Mouse (Mus musculus) midbrain, embryonic 13.5 days (tissue): ENCODE measurements around the gene Asgr1. TPM values are rescaled to one million over a fixed set of nuclear protein-coding genes. Genes with fewer than 3 reads are reported as not detected.

Experiments used
- ATAC-seq: fragments of 200-750 bp; cut with Nextera tagmentation; 2 replicates; pipeline ENCODE4 v1.8.0; 2017; ENCODE audit warnings: mild to moderate bottlenecking, moderate TSS enrichment, moderate library complexity
- H3K27ac ChIP-seq: fragments of 300-500 bp; sonication (generic); 2 replicates; pipeline ENCODE4 v1.5.1; 2015; ENCODE audit warnings: inconsistent platforms, mild to moderate bottlenecking, moderate library complexity
- H3K27me3 ChIP-seq: fragments of 300-500 bp; sonication (generic); 2 replicates; pipeline ENCODE4 v1.6.1; 2015; ENCODE audit warnings: mild to moderate bottlenecking, inconsistent platforms
- H3K36me3 ChIP-seq: fragments of 300-500 bp; sonication (generic); 2 replicates; pipeline ENCODE4 v1.6.1; 2015; ENCODE audit warnings: mild to moderate bottlenecking, inconsistent platforms
- H3K4me1 ChIP-seq: fragments of 300-500 bp; sonication (generic); replicated peaks from 2 replicates; pipeline ENCODE4 v1.6.1; 2015; ENCODE audit warnings: inconsistent platforms
- H3K4me2 ChIP-seq: fragments of 300-500 bp; sonication (generic); replicated peaks from 2 replicates; pipeline ENCODE4 v1.6.1; 2015; ENCODE audit warnings: moderate library complexity, mild to moderate bottlenecking, inconsistent platforms
- H3K4me3 ChIP-seq: fragments of 300-500 bp; sonication (generic); replicated peaks from 2 replicates; pipeline ENCODE4 v1.5.1; 2015; ENCODE audit warnings: mild to moderate bottlenecking, inconsistent platforms
- H3K9ac ChIP-seq: fragments of 300-500 bp; sonication (generic); replicated peaks from 2 replicates; pipeline ENCODE4 v1.6.1; 2015; ENCODE audit warnings: mild to moderate bottlenecking, inconsistent platforms
- H3K9me3 ChIP-seq: fragments of 300-500 bp; sonication (generic); 2 replicates; pipeline ENCODE4 v1.6.1; 2016; ENCODE audit warnings: mild to moderate bottlenecking, inconsistent platforms
- WGBS: fragments of 180-500 bp; shearing (Covaris S2); methylation state at CpG from one replicate; pipeline ENCODE4 v1.1.7; 2015; 5-methylcytosine and 5-hydroxymethylcytosine counted together
- polyA plus RNA-seq: library from polyadenylated mRNA; unstranded; fragments of >200 nt; fragmentation: Nextera tagmentation; extraction: Ambion mirVana; gene quantifications from 2 replicates; pipeline ENCODE4 v1.2.1, GENCODE M21; 2015

The Asgr1 gene
- polyA plus RNA-seq, 1 experiment from 2014 or later = 0.97 TPM

DNA sequence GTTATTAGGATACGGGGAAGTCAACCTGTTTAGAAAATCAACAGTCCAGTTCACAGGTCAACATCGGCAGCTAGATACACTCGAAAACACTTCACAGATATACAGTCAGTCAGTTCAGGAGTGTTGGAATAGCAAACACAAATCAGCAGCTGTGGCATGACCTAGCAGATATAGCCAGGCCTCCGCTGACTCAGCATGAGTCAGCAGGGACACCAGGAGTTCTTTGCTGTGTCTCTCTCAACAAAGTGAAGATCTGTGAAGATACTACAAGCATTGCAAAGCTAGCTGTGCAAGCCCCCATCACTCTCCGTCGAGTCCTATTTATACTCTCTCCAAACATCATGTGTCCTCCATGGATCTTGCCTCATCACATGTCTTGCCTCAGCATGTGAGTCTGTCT, 21.7 kb downstream of the Asgr1 start:
- no peaks in the 10 kb centered on the region for H3K4me1 ChIP-seq
- no peaks in the 10 kb centered on the region for H3K27me3 ChIP-seq
- 89% methylated on average over 6 of the region's 6 CpGs for whole genome bisulfite sequencing
- no peak overlapping the region for H3K4me3 ChIP-seq
- H3K9ac ChIP-seq = no peak overlapping the region
- H3K36me3 ChIP-seq = no peaks in the 10 kb centered on the region
- H3K27ac ChIP-seq = no peak overlapping the region
- ATAC-seq = no peak
- no peak overlapping the region for H3K4me2 ChIP-seq
- no peaks in the 10 kb centered on the region for H3K9me3 ChIP-seq

DNA sequence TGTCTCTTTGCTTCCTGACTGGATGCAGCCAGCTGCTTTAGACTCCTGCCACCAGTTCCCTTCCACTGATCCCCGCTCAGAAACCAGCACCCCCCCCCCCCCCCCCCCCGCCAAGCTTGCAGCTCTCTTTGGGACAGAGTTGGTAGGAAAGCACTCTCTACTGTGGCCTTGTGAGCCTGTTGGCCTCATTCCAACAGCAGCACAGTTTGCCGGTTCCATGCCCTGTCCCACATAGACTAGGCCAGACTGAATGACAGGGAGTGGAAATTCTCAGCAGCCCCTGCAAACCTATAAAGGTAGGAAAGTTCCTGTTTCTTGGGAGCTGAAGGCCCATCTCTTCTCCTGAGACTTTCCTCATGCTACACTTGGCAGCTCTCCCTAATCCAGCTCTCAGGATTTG, 23.6 kb downstream of the Asgr1 start:
- no peak overlapping the region for H3K27ac ChIP-seq
- H3K27me3 ChIP-seq = no peaks in the 10 kb centered on the region
- no peak for ATAC-seq
- H3K9ac ChIP-seq = no peak overlapping the region
- no peaks in the 10 kb centered on the region for H3K36me3 ChIP-seq
- H3K4me3 ChIP-seq = no peak overlapping the region
- H3K4me2 ChIP-seq = no peak overlapping the region
- no peaks in the 10 kb centered on the region for H3K4me1 ChIP-seq
- H3K9me3 ChIP-seq = no peaks in the 10 kb centered on the region
- 76% methylated on average over 3 of the region's 3 CpGs for WGBS

DNA sequence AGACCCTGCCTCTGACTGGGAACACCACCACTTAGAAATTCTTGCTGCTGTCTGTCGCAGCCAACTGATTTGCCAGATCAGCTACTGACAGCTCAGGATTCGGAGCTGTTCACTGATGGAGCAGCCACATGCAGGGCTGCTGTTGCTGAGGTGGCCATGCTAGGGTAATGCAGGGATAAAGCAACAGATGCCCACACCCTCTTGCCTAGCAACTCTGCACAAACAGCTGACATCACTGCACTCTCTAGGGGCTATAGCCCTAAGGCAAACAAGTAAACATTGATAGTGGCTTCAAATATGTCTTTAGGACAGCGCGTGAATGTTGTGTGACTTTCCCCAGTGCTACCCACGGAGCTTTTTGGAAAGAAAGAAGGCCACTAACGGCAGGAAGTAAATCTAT, 25.3 kb downstream of the Asgr1 start:
- H3K27ac ChIP-seq = no peak overlapping the region
- WGBS = 75% methylated on average over 6 of the region's 6 CpGs

DNA sequence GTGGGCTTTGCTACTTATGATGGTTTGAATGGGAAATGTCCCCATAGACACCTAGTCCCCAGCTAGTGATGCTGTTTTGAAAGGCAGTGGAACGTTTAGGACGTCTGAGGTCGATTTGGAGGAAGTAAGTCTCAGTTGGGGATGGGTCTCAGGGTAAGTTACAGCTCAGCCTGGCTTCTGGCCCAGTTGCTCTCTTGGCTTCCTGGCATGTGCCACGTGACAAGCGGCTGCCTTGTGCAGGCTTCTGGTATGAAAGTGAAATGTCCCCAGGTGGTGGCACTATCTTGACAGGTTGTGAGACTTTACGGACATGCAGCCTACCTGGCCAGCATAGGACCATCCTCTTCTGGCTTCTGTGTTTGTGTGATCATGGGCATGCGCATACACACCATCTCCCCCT, 26.0 kb downstream of the Asgr1 start:
- ATAC-seq = no peak
- Histone ChIP-seq H3K27me3 (no peaks in the 10 kb centered on the region), H3K9me3 (no peaks in the 10 kb centered on the region), H3K4me2 (no peak overlapping the region), H3K27ac (no peak overlapping the region), H3K36me3 (no peaks in the 10 kb centered on the region), H3K9ac (no peak overlapping the region), H3K4me3 (no peak overlapping the region), H3K4me1 (no peaks in the 10 kb centered on the region)
- 89% methylated on average over 7 of the region's 7 CpGs for WGBS

More for the DNA sequence above, 25.3 kb downstream of the Asgr1 start:
- Histone ChIP-seq H3K27me3 (no peaks in the 10 kb centered on the region), H3K9ac (no peak overlapping the region), H3K4me1 (no peaks in the 10 kb centered on the region), H3K36me3 (no peaks in the 10 kb centered on the region), H3K4me3 (no peak overlapping the region), H3K9me3 (no peaks in the 10 kb centered on the region), H3K4me2 (no peak overlapping the region)
- no peak for ATAC-seq

DNA sequence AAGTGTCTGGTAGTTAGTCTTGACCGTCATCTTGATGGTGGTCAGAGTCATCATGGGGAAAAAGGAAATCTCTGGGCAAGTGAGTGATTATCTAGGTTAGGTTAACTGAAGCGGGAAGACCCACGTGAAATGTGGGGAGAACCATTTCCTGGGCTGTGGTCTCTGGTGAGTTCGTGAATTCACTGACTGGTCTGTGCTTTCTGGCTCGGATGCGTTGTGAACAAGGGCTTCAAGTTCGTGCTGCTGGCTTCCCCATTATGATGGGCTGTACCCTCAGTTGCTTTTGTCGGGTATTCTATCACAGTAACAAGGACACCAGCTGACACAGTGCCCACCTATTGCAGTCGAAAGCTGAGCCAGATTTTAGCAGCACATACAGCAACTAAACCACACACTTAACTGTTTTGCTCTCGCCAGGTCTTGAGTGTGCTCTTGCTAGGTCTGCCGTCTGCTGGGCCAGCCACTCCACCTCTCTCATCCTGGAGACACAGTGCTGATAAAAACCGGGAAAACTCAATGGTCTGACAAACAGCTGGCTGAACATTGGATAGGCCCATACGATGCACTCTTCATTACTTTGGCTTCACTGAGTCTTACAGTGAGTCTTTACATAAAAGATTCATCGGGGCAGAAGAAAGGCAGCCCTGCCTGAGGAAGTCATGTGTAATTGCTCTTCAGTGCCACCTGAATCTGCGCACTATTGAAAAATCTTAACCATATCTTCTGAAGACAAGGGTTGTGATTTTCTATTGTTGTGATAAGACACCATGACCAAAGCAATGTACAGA, 27.1 kb downstream of the Asgr1 start:
- H3K4me1 ChIP-seq = no peaks in the 10 kb centered on the region
- no peaks in the 10 kb centered on the region for H3K9me3 ChIP-seq
- H3K27ac ChIP-seq = no peak overlapping the region
- no peaks in the 10 kb centered on the region for H3K36me3 ChIP-seq
- 81% methylated on average over 15 of the region's 15 CpGs for WGBS
- ATAC-seq = no peak
- no peak overlapping the region for H3K4me3 ChIP-seq
- H3K9ac ChIP-seq = no peak overlapping the region
- no peak overlapping the region for H3K4me2 ChIP-seq
- H3K27me3 ChIP-seq = no peaks in the 10 kb centered on the region

DNA sequence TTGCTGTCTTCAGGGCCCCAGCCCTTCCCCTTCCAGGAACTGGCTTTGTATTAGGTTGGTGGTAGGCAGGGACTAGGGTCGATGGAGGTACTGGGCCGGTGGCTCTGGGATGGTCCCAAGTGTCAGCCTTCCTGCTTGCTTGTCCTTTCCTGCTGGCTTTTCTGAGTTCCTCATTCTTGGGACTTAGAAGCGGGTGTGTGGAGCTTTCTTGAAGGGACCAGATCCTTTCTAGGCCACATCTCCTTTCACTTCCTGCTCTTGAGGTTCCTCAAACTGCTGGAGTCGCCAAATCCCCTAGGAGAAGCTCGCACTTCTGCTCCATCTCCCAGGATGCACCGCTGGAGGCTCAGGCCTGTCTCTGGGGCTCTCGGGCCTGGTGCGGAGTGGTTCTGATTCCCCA, 30.7 kb downstream of the Asgr1 start:
- no peaks in the 10 kb centered on the region for H3K27me3 ChIP-seq
- no peak overlapping the region for H3K27ac ChIP-seq
- H3K9ac ChIP-seq = no peak overlapping the region
- 84% methylated on average over 8 of the region's 8 CpGs for WGBS
- ATAC-seq = no peak
- H3K4me3 ChIP-seq = no peak overlapping the region
- no peak overlapping the region for H3K4me2 ChIP-seq
- no peaks in the 10 kb centered on the region for H3K4me1 ChIP-seq
- H3K9me3 ChIP-seq = no peaks in the 10 kb centered on the region
- no peaks in the 10 kb centered on the region for H3K36me3 ChIP-seq

DNA sequence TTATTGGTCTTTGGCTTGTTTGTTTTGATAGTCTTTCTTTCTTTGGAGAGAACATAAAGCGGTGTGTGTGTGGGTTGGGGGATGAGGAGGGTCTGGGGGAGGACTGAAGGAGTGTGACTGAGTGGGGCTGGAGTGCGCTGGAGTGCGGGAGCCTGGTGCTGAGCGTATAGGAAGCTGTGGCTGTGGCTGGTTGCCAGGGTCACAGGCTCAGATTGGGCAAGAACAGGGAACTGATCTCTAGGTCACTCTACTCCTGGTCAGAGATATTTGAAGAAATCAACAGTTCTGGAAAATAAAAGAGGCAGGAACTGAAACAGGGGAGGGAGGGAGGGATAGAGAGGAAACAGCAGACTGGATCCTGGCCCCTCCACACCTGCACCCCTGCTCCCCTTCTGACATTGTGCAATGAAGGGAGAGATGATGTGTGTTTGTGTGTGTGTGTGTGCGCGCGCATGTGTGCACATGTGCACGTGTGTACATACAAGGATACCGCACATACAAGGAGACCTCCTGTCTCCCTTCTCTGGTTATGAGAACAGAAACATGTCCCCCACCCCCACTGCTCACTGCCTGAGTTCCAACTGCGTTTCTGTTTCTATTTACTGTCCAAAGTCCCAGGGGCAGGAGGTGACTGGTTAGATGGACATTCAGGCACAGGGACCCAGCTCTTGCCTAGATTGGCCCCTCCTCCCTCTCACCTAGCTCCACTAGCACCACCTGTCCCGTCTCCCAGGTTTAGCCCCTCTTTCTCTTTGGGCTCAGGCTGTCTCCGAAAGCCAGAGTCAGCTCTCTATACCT, 38.3 kb downstream of the Asgr1 start, which contains the start of gene Asgr2:
Gene Asgr2, plus strand, starts transcription at position 659 of the 798 bp plus-strand sequence.
- ATAC-seq = no peak

DNA sequence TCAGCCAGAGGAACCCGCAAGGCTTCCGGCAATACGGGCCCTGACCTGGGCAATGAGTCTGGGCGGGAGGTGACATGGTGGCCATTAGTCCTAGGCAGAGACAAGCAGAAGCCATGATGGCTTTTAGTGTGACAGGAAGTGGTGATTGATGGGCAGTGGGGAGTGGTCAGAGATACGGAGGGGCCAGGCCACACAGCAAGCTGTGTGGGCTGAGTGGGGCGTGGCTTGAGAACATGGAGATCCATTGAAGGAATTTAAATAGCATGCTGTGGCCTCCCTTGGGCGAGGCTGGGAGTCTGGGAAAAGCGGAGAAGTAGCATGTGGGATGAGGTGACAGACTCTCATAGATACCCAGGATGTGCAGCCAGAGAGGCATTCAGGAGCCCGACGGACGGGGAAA, 43.5 kb downstream of the Asgr1 start:
- H3K27me3 ChIP-seq = no peaks in the 10 kb centered on the region
- H3K36me3 ChIP-seq = no peaks in the 10 kb centered on the region
- H3K27ac ChIP-seq = no peak overlapping the region
- H3K4me1 ChIP-seq = no peaks in the 10 kb centered on the region
- H3K4me3 ChIP-seq = no peak overlapping the region
- H3K9ac ChIP-seq = no peak overlapping the region
- no peak for ATAC-seq
- no peak overlapping the region for H3K4me2 ChIP-seq
- 85% methylated on average over 11 of the region's 11 CpGs for WGBS
- H3K9me3 ChIP-seq = no peaks in the 10 kb centered on the region

More for the DNA sequence above, 38.3 kb downstream of the Asgr1 start, which contains the start of gene Asgr2:
- Histone ChIP-seq H3K27me3 (no peaks in the 10 kb centered on the region), H3K27ac (no peak within 1 kb of the TSS), H3K9ac (no peak within 1 kb of the TSS), H3K4me3 (no peak within 1 kb of the TSS), H3K4me2 (no peak within 1 kb of the TSS), H3K9me3 (no peaks in the 10 kb centered on the region), H3K4me1 (no peaks in the 10 kb centered on the region), H3K36me3 (no peaks in the 10 kb centered on the region)
- 83% methylated on average over 12 of the region's 12 CpGs for WGBS

DNA sequence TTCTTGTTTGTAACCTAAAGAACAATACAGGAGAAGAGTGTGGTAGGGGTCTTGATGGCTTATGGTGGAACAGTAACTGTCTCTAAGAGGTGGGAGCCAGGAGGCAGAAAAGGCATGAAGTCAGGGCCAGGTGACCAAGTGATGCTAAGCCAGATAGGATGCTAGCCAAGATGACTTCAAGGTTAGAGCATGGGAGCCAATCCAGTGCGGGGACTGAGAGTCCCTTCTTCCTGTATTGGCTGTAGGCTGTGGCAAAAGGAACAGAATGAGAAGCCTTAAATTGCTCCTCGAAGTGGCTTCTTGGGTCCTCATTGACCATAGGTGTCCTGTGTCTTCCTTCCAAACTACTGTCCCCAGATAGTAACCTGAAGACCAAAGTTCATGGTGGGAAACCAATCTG, 45.2 kb downstream of the Asgr1 start:
- H3K27ac ChIP-seq = no peak overlapping the region
- H3K4me1 ChIP-seq = no peaks in the 10 kb centered on the region
- 74% methylated on average over 2 of the region's 2 CpGs for WGBS
- H3K4me3 ChIP-seq = no peak overlapping the region
- no peak overlapping the region for H3K4me2 ChIP-seq
- no peaks in the 10 kb centered on the region for H3K36me3 ChIP-seq
- no peaks in the 10 kb centered on the region for H3K27me3 ChIP-seq
- H3K9ac ChIP-seq = no peak overlapping the region
- H3K9me3 ChIP-seq = no peaks in the 10 kb centered on the region
- no peak for ATAC-seq

DNA sequence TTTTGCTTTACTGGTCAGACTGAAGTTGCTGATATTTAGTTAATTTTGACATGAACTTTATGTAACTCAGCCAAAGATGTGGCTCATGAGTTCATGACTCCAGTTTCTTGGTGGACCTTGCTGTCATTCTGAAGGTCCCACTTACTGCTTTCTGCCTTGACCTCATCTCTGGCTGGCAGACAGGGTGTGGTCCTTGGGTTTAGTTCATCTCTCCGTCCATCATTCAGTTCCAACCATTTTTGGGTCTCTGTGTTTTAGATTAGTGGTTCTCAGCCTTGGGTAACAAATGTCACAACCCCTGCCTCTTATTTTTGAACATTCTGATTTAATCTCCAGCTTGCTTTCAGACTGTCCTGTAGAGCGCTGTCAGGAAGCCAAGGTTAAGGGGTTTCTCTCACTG, 45.9 kb downstream of the Asgr1 start:
- Histone ChIP-seq H3K4me2 (no peak overlapping the region), H3K27ac (no peak overlapping the region), H3K9ac (no peak overlapping the region), H3K36me3 (no peaks in the 10 kb centered on the region), H3K4me1 (no peaks in the 10 kb centered on the region), H3K9me3 (no peaks in the 10 kb centered on the region), H3K4me3 (no peak overlapping the region), H3K27me3 (no peaks in the 10 kb centered on the region)
- 86% methylated on average over 2 of the region's 2 CpGs for WGBS
- no peak for ATAC-seq

DNA sequence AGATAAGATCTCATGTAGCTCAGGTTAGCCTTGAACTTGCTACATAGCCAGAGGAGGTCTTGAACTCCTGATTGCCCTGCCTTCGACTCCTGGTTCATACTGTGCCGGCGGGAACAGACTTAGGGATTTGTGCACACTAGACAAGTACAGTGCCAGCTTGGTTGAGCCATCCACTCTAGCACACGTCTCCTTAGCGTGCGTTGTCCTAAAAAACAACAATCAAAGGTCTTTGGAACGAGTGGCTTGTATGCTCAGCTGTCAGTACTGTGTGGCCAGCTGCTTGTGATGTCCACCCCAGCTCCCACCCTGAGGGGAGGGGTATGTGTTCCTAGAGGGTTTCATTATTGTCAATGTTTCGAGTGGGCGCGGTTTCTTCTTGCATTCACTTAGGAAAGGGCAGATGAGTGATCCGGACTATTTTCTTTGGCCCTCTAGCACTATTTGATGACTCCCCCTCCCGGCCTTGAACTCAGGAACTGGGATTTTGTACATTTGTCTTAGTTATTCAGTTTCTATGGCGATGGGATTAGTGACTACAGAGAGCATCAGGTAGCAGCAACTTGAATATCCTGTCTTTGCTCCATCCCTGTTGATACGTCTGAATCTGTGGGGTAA, 49.9 kb downstream of the Asgr1 start:
- Histone ChIP-seq H3K9ac (no peak overlapping the region), H3K27me3 (no peaks in the 10 kb centered on the region), H3K4me1 (no peaks in the 10 kb centered on the region), H3K9me3 (no peaks in the 10 kb centered on the region), H3K4me3 (no peak overlapping the region), H3K4me2 (no peak overlapping the region), H3K36me3 (no peaks in the 10 kb centered on the region), H3K27ac (no peak overlapping the region)
- ATAC-seq = no peak
- WGBS = 76% methylated on average over 14 of the region's 14 CpGs

DNA sequence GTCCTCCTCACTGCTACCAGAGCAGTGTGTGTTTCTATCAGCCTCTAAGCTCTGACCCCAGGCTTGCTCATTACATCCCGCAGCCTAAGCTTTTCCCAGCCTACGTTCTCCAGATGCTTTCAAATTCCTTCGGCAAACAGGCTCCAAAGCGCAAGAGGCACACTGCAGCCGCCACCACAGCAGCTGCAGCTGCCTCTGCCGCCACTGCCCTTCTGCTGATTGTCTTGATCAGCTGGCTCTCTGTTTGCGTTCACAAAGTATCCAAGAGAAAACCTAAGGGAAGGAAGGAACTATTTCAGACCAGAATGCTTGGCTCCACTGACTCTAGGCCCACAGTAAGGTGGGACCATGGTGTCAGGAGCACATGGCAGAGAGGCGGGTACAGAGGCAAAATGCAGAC, 53.2 kb downstream of the Asgr1 start:
- WGBS = 72% methylated on average over 8 of the region's 8 CpGs

More for the DNA sequence above, 53.2 kb downstream of the Asgr1 start:
- H3K4me2 ChIP-seq = no peak overlapping the region
- H3K9me3 ChIP-seq = no peaks in the 10 kb centered on the region
- ATAC-seq = no peak
- no peaks in the 10 kb centered on the region for H3K36me3 ChIP-seq
- no peak overlapping the region for H3K27ac ChIP-seq
- H3K9ac ChIP-seq = no peak overlapping the region
- H3K4me1 ChIP-seq = no peaks in the 10 kb centered on the region
- H3K27me3 ChIP-seq = no peaks in the 10 kb centered on the region
- no peak overlapping the region for H3K4me3 ChIP-seq
